Mouse (Mus musculus) left cerebral cortex, postnatal 4 days (tissue): ENCODE data around the gene Acsm2. TPM values are rescaled to one million over a fixed set of nuclear protein-coding genes. Genes with fewer than 3 reads are reported as not detected.
A peak's percentile ranks its signal among the peaks of the same experiment; 100 is the strongest.
"Not testable (repeated sequence)": the region's sequence is repeated elsewhere in the genome, so short reads cannot be mapped to it uniquely, and the experiment has no call there.

Experiments used
- DNase-seq: peaks from one replicate; pipeline ENCODE4 v3.0.0-alpha.2; 2022
- intact Hi-C: fragments of 180-260 bp; cut with DNase I; formaldehyde crosslinking; loops from one replicate; pipeline ENCODE4 v1.15.1; 2025
- total RNA-seq, 2 experiments: library from RNA; stranded (reverse); gene quantifications; 2 replicates each; pipeline ENCODE4 v1.2.3; 2021

The Acsm2 gene
- total RNA-seq, 2 experiments from 2014 or later, result not detected

GRCm38 (mm10) chr7:119560452-119560835 is 6.3 kb downstream of the Acsm2 start:
- intact Hi-C loops, result no loop called here
- no peak for DNase-seq

DNA sequence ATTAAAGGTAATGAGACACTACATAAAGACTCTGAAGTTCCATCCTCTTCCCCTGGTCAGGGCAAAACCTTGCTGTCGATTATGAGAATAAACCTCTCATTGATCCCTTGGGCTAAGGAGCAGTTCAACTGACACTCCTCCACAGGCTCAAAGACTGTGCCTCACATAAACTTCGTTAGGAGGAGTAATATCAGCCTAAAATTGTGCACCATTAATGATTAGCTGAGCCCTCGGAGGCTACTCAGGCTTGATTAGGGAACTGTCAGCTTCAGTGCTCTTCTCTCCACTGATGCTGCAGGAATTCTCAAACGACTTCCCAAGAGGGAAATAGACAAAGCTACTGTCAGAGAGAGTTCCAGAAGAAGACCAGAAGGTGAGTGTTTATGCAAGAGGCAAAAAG is 7.3 kb downstream of the Acsm2 start:
- intact Hi-C loops, result no loop called here
- no peak for DNase-seq

DNA sequence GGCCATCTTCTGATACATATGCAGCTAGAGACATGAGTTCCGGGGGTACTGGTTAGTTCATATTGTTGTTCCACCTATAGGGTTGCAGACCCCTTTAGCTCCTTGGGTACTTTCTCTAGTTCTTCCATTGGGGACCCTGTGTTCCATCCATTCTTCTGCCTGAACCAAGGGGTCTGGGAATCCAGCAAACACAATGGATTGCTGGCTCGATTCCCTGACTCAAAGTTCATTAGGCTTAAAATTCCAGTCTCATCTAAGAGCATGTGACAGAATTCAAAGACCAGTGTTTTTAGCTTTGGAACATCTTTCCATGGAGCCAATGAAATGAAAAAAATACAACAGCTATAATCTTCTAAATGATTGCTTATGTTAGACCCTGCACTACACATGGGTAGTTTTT is 8.3 kb downstream of the Acsm2 start:
- DNase-seq, intact Hi-C loops: not testable (repeated sequence)

DNA sequence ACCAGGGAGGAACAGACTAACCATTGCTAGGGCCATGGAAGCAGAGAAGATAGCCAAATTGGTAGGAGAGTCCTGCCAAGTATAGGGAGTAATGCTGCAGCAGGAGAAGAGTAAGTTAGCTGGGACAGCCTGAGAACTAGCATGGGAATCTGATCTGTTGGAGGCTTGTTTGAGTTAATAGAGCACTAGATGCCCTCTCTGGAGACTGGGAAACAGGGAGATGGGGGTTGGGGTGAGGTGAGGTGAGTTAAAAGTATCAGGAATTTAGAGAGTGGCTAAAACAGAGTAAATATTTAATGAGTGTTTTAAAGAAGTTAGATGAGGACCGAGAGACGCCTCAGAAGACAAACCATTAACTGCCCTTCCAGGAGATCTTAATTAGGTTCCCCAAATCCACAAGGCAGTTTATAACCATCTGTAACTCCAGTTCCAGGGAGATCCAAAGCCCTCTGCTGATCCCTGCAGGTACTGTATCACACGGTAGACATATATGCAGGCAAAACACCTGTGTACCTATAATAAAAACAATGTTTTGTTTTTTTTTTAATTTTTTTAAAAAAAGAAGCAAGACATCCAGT is 40.5 kb downstream of the Acsm2 start:
- DNase-seq, result no peak
- intact Hi-C loops, result no loop called here

DNA sequence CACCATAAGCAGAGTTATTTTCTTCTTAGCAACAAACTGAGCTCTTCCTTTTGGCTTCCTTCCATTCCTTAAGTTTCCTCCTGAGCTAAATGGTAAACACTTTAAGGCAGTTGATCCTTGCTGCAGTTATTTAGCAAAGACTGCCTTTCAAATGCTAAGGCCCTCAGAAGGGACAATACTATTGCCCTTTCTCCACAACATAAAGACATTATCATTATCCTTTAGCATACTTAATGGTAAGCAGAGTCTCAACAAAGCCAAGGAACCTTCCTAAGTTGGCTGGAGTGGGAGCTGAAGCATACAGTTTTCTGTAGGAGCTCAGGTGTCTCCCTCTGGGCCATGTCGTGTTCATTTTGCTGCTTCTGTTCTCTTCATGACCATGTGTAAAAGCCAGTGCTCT is 41.2 kb downstream of the Acsm2 start:
- intact Hi-C loops, result no loop called here
- no peak for DNase-seq

GRCm38 (mm10) chr7:119596536-119596935 is 42.4 kb downstream of the Acsm2 start:
- intact Hi-C loops, result no loop called here
- DNase-seq, result no peak

DNA sequence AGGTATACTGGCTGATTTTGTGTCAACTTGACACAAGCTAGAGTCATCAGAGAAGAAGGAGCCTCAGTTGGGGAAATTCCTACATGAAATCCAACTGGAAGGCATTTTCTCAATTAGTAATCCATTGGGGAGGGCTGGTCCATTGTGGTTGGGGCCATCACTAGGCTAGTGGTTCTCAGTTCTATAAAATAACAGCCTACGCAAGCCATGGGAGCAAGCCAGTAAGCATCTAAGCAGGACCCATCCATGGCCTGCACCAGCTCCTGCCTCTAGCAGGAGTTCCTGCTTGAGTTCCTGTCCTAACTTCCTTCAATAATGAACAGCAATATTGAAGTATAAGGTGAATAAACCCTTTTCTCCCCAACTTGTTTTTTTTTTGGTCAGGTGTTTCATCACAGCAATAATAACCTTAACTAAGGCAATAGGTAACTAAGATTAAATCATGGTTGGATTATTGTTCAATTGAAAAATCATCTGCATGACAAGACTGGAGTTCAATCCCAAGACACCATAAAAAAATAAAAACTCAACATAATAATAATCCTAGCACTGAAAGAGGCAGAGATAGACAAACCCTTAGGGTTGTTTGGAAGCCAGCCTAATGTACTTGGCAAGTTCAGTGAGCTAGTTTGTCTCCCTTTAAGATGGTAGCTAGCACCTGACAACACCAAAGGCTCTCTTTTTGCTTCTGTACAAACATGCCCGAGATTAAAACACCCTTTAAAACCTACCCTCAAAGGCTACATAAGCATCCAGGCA is 47.2 kb downstream of the Acsm2 start:
- DNase-seq, result no peak
- intact Hi-C loops, result no loop called here

GRCm38 (mm10) chr7:119601954-119602317 is 47.8 kb downstream of the Acsm2 start:
- no peak for DNase-seq
- intact Hi-C loops, result no loop called here

GRCm38 (mm10) chr7:119604903-119605483 is 50.9 kb downstream of the Acsm2 start:
- intact Hi-C loops, result no loop called here
- DNase-seq, result no peak

GRCm38 (mm10) chr7:119605926-119606663 is 52.0 kb downstream of the Acsm2 start:
- DNase-seq, result no peak
- intact Hi-C loops, result no loop called here

DNA sequence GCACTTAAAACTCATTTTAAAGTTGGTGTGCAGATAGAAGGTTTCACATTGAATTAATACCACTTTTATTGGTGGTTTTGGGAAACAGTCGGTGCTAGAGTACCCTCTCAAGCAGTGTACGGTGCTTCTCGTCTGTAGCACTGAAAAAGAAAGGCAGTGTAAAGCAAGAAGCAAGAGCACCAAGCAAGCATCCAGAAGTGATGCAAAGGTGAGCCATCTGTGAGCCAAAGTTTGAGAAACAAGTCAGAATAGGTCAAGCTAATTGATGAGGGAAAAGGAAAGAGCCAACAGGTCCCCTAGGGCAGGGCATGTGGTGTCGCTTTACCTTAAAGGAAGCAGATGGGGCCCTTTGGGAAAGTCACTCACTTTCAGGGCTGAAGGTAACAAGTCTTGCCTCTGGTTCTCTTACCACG is 52.5 kb downstream of the Acsm2 start, which contains the start of gene Acsm1:
Gene Acsm1, plus strand, starts transcription at position 363 of the 413 bp plus-strand sequence.
- intact Hi-C loops, result no loop called here
- no peak for DNase-seq

DNA sequence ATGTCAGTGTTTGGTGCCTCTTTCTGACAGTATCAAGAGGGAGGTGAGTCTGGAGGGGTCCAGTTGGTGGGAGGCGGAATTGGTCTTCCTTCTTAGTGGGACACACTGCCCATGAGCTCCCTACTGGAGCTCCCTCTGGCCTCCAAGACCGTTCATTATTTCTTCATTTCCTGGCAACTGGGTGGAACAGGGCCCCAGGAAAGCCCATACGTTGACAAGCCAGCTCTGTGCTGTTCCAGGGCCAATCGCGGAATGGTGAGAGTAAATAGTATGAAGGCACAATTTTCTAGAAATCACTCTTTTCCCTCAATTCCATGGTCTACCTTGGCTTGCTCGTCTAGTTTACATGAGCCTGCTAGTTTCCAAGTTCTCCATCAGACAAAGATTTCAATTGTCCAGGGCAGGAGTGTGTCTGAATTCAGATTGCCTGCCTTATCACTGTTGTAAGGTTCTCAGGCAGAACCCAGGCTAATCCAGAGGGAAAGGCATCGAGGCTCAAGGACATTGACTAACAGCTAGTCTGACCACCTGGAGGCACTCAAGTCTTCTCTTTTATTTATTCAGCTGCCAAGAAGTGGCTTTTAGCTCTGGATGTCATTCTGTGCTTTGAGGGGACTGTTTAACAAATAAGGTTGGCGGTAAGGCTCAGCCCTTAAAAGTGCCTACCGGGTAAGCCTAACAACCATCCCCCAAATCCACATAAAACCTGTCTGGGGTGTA is 53.8 kb downstream of the Acsm2 start:
- DNase-seq, result no peak
- intact Hi-C loops, result no loop called here

DNA sequence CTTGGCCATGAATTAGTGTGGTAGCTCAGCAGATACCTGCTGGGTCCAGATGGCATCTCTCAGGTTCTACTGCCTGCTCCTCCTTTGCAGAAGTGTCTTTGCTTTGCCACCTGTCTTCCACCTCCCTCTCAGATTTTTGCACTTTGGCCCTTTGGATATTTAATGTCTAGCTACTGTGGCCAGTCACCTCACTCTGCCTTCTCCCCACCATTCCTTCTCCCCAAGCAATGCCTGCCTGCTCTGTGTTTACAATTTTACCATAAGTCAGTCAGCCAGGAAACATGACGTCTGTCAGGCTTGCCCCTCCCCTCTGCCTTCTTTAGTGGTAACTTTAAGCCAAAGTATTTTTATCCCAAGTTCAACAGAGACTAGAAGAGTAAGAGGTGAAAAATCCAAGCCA is 62.4 kb downstream of the Acsm2 start:
- intact Hi-C loops, result no loop called here
- DNase-seq, result peak; percentile 2

- no peak for DNase-seq
- intact Hi-C loops, result no loop called here
Observed at GRCm38 (mm10) chr7:119617593-119617992, 63.5 kb downstream of the Acsm2 start.

DNA sequence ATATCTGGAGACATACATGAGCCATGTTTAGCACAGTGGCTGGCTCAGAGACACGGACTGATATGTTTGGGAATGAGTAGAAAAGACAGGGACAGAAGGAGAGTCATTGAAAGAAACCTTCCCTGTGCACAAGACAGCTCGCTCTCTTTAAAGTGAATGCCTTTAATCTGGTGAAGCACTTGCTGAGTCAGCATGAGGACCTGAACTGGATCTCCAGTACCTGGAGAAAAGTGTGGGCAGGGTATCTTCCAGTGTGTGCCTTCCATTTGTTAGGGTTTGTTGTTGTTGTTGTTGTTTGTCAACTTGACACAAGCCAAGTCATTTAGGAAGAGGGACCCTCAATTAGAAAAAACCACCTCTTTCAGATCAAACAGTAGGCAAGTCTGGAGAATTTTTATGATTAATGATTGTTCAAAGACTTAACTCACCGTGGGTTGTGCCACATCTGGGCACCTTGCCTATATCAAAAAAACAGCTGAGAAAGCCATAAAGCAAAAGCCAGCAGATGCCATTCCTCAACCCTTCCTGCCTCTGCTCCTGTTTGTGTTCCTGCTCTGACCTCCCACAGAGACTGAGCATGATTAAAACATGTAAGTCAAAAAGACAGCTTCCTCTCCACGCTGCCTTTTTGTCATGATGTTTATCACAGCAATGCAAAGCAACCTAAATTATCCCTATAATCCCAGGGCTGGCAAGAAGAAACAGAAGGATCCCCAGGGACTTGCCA is 64.2 kb downstream of the Acsm2 start:
- intact Hi-C loops, result no loop called here
- DNase-seq, result no peak

DNA sequence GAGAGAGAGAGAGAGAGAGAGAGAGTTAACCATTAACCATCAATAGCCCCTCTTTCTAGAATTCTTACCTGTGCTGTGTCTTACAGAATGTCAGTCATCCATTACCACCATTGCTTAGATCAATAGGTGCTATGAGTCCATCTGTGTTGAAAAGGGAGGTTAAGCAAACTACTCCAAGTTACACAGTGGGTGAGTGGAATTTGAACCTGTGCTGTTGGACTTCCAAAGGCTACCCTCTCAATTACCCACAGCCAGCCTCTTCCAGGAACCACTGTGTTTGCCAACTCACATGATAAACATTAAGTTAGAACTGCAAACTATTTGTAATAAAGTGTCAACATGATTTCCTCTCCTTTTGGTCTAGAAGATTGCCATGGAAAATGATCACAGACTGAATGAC is 66.0 kb downstream of the Acsm2 start:
- intact Hi-C loops, result no loop called here
- no peak for DNase-seq

DNA sequence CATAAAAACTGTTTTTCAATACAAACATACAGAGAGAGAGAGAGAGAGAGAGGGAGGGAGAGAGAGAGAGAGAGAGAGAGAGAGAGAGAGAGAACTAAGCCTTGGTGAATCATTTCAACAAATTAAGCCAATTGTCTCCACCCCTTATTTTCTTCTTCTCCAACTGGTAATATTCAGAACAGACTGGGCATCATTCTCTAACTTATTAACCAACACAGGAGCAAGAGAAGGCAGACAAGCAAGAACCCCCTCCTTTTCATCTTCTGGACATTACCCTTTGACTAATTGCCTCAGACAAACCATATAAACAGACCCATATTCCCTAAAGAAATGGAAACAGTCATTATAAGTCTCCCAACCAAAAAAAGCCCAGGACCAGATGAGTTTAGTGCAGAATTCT is 84.6 kb downstream of the Acsm2 start:
- intact Hi-C loops, result no loop called here
- DNase-seq, result no peak

GRCm38 (mm10) chr7:119642307-119642706 is 88.2 kb downstream of the Acsm2 start:
- intact Hi-C loops, result no loop called here
- no peak for DNase-seq
